Mouse (Mus musculus) layer of hippocampus, adult 9-11 months (tissue): ENCODE data around the gene Ankrd44.

Source experiments
- DNase-seq: peaks from one replicate; pipeline ENCODE4 v3.0.0; 2022

The Ankrd44 gene

GRCm38 (mm10) chr1:54808401-54809097 is 117.6 kb downstream of the Ankrd44 start:
- no peak for DNase-seq

GRCm38 (mm10) chr1:54807832-54808231 is 118.4 kb downstream of the Ankrd44 start:
- DNase-seq: no peak

DNA sequence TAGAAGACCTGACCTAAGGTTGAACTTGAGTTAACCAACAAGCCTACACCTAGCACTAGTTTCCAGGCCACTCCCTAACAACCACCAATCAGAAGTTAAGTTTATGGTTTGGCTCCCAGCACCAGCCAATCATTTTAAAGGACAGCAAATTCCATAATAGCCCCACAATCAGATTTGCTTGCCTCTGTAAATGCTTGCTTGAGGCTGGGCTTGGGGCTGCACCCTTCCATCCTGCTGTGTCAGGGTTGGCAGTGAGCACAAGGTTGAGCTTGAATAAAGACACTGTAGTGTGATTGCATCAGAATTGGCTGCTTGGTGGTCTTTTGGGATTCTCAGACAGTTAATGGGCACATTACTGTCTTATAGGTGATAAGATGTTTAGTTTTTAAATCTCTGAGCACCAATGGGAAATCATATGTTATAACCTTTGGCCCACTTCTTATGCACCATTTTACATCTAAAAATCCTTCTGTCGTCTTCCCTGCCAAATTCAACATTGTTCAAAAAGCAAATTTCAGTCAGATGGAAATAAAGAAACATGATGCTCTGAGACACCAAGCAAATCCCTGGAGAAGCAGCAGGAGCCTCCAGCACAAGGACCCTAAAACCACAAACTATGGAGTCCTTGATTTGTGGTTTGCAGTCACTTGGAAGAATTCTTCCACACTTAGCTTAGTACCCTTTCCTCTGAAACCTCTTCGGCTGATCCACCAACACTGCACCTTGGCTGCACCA is 119.9 kb downstream of the Ankrd44 start:
- DNase-seq: no peak

DNA sequence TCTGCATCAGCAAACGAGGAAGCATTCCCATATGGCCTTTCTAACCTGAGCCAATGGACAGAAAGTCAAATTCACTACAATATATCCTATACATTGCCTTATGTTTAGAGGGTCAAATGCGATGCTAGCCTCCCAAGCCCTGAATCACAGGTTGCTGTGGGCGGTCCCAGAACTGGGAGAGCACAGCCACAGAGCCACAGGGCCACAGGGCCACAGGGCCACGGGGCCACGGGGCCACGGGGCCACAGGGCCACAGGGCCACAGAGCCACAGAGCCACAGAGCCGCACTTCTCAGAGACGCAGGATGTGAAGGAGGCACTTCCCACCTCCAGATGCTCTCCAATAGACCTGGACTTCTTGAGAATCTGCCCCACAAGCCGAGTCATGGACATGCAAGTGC is 121.8 kb downstream of the Ankrd44 start:
- DNase-seq: no peak

GRCm38 (mm10) chr1:54802703-54803102 is 123.5 kb downstream of the Ankrd44 start:
- no peak for DNase-seq

- DNase-seq: no peak
Observed at GRCm38 (mm10) chr1:54801256-54801655, 124.9 kb downstream of the Ankrd44 start.

DNA sequence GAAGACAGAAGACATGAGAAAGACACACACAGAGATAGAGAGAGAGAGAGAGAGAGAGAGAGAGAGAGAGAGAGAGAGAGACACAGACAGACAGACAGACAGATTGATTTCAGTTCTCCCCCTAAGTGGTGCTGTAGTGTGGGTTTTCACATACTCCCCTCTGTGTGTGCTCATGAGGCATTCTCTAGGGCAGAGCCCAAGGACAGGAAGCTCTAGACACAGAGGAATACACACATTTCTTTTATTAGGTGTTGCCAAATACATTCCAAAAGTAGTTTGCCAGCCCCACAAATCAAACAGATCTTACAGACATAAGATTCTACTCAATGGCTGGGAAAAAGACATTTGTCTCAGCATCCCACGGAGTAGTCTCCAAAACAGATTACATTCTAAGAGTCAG is 126.8 kb downstream of the Ankrd44 start:
- no peak for DNase-seq

DNA sequence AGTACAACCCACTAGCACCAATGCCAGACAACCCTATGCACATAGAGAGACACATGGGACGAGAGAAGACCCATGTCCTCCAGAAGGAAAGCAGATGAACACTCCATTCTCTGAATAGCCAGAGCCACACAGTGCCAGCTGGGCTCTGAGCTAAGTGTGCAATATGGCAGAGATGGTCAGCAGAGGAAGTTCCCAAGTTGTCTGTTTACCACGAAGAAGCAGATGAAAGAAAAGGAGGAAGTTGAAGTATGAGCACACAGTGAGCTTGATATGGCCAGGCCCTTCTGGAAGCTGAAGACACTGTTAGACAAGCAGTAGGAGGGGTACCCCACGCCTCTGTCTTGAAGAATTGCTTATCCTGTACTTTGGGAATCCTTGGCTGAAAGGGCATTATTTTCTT is 127.8 kb downstream of the Ankrd44 start:
- no peak for DNase-seq

DNA sequence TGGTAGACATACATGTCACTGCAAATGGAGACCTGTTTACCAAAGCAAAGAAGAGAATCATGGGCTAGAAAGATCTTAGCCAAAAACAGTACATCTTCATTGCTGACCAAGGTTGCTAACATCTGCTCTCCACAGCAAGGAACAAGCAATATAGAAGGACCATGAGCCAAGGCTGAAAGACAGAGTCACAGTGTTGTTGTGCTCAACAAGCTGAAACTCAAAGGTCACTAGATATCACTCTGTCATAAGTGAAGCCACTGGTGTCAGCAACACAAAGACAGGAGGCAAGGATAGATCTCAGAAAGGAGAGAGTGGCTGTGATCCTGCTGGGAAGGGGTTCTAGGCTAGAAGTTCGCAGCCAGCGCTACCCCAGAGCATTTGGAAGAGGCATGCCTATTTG is 131.5 kb downstream of the Ankrd44 start:
- no peak for DNase-seq

DNA sequence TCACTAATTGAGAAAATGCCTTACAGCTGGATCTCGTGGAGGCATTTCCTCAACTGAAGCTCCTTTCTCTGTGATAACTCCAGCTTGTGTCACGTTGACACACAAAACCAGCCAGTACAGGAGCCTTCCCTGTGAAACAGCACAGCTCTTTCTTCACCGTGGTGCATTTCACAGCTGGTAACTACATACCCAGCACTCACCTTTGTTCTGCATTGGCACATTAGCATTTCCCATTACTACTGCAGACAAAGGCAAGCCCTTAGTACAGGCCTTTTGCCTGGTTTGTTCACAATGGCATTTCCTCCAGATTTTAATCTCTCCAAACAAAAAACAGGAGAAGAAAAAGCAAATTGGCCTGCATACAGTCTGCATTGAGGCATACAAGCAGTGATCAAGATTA is 134.8 kb downstream of the Ankrd44 start:
- no peak for DNase-seq

DNA sequence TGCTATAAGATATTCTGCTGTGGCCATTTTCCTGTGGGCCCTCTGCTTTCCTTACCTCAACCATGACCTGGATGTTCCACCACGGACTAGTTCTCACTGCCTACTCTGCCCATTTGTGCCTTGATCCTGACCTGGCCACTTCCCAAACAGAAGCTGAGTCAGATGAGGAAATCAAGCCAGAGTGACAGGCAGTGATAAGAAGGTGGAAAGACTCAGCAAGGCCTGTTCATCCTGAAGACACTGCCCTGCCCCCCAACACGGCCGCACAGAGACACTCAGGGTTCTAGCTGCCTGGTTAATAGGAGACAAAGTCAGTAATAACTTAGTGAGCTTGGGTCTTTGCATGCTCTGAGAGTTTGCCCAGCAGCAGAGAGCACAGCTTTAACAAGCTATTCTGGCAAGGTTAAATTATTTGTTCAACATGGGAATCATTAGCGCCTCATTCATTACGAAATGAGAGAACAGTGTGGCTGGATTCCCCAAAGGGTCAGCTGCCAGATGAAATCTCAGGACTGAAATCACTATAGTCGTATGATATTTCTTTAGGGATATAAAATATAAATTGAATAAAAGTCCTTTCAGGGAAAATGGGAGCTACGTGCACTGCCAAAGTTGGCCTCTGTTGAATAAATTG is 136.7 kb downstream of the Ankrd44 start:
- DNase-seq: no peak

- no peak for DNase-seq
Observed at GRCm38 (mm10) chr1:54788337-54788736, 137.8 kb downstream of the Ankrd44 start.

DNA sequence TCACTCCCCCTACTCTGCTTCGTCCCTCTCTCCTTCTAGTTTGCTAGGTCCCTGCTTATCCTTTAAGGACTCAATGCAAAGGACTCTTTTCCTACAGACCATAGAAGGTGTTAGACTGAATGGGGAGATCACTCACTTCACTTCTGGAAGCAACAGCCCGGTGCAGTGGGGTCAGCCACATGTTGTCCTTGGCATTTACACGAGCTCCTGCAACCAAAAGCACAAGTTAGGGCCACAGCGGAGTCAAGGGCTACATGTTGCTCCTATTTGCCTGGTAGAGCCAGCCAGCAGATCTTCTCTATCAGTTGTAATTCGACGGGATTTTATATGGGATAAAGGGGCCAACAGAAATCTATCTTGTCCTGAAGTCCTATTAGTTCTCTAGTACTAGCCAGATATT is 148.0 kb downstream of the Ankrd44 start:
- no peak for DNase-seq

DNA sequence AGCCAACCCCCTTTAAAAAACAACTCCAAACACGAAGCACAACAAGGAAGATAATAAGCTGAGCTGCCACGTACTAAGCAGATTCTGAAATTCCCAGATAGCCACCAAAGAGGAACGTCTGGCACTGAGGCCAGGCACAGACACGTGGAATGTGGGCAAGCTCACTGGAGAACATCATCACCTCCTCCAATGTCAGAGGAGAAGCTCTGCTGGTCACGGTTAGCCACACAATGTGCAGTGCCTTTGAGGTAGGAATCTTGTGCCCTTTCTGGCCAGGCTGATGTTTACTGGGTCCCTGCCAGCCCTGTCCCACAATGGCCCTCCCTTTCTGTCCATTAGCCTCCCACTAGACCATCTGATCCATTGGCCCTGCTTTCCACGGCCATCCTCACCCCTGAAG is 149.1 kb downstream of the Ankrd44 start:
- no peak for DNase-seq

- DNase-seq: no peak
Observed at GRCm38 (mm10) chr1:54776116-54776515, 150.1 kb downstream of the Ankrd44 start.

- no peak for DNase-seq
Observed at GRCm38 (mm10) chr1:54772843-54773242, 153.3 kb downstream of the Ankrd44 start.

- no peak for DNase-seq
Observed at GRCm38 (mm10) chr1:54771471-54771870, 154.7 kb downstream of the Ankrd44 start.

- DNase-seq: no peak
Observed at GRCm38 (mm10) chr1:54767221-54767620, 159.0 kb downstream of the Ankrd44 start.

- DNase-seq: no peak
Observed at GRCm38 (mm10) chr1:54765632-54766238, 160.5 kb downstream of the Ankrd44 start.

DNA sequence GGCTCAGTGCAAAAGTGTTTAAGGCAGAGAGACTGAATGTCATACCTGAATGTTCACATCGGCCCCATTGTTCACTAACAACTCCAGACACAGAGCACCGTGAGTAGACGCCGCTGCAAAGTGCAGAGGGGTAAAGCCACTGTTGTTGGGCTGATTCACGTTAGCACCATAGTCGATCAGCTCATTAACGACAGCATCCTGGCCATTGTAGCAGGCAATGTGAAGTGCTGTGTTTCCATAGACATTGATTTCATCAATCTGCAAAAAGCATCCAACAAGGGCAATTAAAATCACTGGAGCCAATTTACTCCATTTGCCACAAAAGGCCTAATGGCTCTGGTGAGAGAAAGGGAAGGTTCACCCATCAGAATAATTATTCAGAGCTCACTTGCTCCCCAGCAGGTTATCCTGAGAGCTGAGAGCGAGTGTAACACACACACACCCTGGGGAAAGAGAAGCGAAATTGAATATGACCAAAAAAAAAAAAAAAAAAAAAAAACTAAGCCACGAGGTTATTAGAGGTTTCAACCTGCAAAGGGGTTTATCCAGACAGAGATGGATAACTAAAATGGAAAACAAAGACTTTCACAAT is 163.9 kb downstream of the Ankrd44 start:
- DNase-seq: no peak

DNA sequence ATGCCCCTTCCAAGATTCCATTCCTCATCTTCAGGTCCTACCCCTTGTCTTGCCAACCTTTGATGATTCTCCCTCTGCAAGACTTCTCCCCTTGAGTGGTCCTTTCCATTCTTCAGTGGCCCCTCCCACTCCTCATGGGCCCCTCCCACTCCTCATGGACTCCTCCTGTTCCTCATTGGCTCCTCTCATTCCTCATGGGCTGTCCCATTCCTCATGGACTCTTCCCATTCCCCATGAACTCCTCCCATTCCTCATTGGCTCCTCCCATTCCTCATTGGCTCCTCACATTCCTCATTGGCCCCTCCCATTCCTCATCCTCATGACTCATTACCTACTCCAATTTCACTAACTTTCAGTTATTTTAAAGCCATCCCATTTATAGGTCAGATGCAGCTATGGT is 166.3 kb downstream of the Ankrd44 start:
- DNase-seq: no peak

DNA sequence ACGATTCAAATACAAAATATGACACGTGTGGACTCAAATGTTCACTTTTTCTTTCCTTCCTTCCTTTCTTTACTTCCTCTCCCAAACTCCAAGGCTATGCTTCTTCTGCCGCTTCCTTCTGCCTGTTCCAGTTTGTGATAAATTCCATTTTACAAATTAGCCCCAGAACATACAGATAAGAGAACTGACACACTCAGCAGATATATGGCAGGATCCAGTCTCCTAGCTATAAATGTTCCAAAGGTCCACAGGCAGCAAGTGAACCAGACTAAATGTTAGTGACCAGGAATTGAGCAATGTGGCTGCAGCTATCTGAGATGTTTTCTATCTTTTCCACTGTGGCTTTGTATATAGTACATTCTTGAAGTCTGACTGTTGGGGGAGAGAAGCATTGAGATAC is 168.9 kb downstream of the Ankrd44 start:
- DNase-seq: no peak

- DNase-seq: no peak
Observed at GRCm38 (mm10) chr1:54755690-54756365, 170.4 kb downstream of the Ankrd44 start.
